Mouse (Mus musculus): ENCODE measurements around the gene Mydgf. TPM values are rescaled to one million over a fixed set of nuclear protein-coding genes. Genes with fewer than 3 reads are reported as not detected.

Mydgf gene
- total and polyA plus RNA-seq, 3 experiments: 61.1 to 101 (median 85.5) TPM

- Histone ChIP-seq H3K9me3 (replicated peaks; ENCODE audit: low read length) (no peaks in the 10 kb centered on the region), H3K36me3 (replicated peaks in 1 of 2; ENCODE audit: control insufficient read depth in 1 of 2, insufficient read depth in 1 of 2, low read length in 1 of 2) (no peaks in the 10 kb centered on the region), H3K4me3 (replicated peaks in 1 of 3; ENCODE audit: low read depth in 2 of 3, low read length in 2 of 3, poor library complexity in 1 of 3) (no peak overlapping the region), H3K4me1 (ENCODE audit: control insufficient read depth in 1 of 2, insufficient read depth in 2 of 2) (peaks cover 14 to 24% of the 10 kb centered on the region in 2 experiments), H3K27me3 (replicated peaks) (peaks cover 98% of the 10 kb centered on the region), H3K9ac (ENCODE audit: insufficient read depth, low read depth) (no peak overlapping the region), H3K79me2 (replicated peaks; ENCODE audit: control insufficient read depth, extremely low read depth, insufficient read depth, poor library complexity, severe bottlenecking) (no peaks in the 10 kb centered on the region), H3K27ac (ENCODE audit: insufficient read depth, low read depth) (no peak overlapping the region), H3K4me2 (ENCODE audit: insufficient read depth, low read depth, poor library complexity, severe bottlenecking) (no peak overlapping the region)
- DNase-seq (ENCODE audit: extremely low read depth): no peak
- dilution Hi-C loops (cut with MboI; ENCODE audit: extremely low pct_ligation_motif_present, extremely low pct_unique_long_range_greater_than_20kb, low sequenced_read_pairs): no loop called here
- no peak for TF ChIP-seq MYC (IDR thresholded peaks at IDR 0.05; ENCODE audit: low read depth, low read length)
- TF ChIP-seq MXI1 (IDR thresholded peaks at IDR 0.05; ENCODE audit: low read depth, low read length): no peak
- no peak for TF ChIP-seq RAD21 (IDR thresholded peaks at IDR 0.05; ENCODE audit: low read depth, low read length)
- no peak for TF ChIP-seq POLR2AphosphoS2 (IDR thresholded peaks at IDR 0.05; ENCODE audit: low read depth, low read length)
- TF ChIP-seq ZMIZ1 (IDR thresholded peaks at IDR 0.05; ENCODE audit: low read depth, low read length): no peak
- no peak for TF ChIP-seq HCFC1 (IDR thresholded peaks at IDR 0.05; ENCODE audit: low read depth, low read length)
- no peak for TF ChIP-seq NELFE (IDR thresholded peaks at IDR 0.05; ENCODE audit: low read depth, low read length)
- no peak for TF ChIP-seq CHD2 (IDR thresholded peaks at IDR 0.05; ENCODE audit: low read length)
- no peak for TF ChIP-seq SIN3A (IDR thresholded peaks at IDR 0.05; ENCODE audit: low read length)
- TF ChIP-seq MEF2A (IDR thresholded peaks at IDR 0.05; ENCODE audit: borderline replicate concordance, low read depth, low read length): no peak
- in situ Hi-C loops (cut with MboI; ENCODE audit: low pct_ligation_motif_present, low pct_unique_long_range_greater_than_20kb, low sequenced_read_pairs): no loop called here
Observed at GRCm38 (mm10) chr17:56153643-56154042, 30.1 kb downstream of the Mydgf start.

GRCm38 (mm10) chr17:56149897-56150296, 33.8 kb downstream of the Mydgf start:
- dilution Hi-C loops (cut with MboI; ENCODE audit: extremely low pct_ligation_motif_present, extremely low pct_unique_long_range_greater_than_20kb, low sequenced_read_pairs): no loop called here
- in situ Hi-C loops (cut with MboI; ENCODE audit: low pct_ligation_motif_present, low pct_unique_long_range_greater_than_20kb, low sequenced_read_pairs): no loop called here
- H3K4me2 ChIP-seq (ENCODE audit: insufficient read depth, low read depth, poor library complexity, severe bottlenecking): no peak overlapping the region
- H3K27ac ChIP-seq (ENCODE audit: insufficient read depth, low read depth): no peak overlapping the region
- TF ChIP-seq TCF12 (IDR thresholded peaks at IDR 0.05; ENCODE audit: low read depth, low read length): peak; percentile 53; the same call in 1 of the 2 replicates
- no peak for TF ChIP-seq NELFE (IDR thresholded peaks at IDR 0.05; ENCODE audit: low read depth, low read length)
- TF ChIP-seq BHLHE40 (IDR thresholded peaks at IDR 0.05; ENCODE audit: low read depth, low read length): peak; percentile 58
- no peak for TF ChIP-seq E2F4 (IDR thresholded peaks at IDR 0.05; ENCODE audit: insufficient replicate concordance, low read depth, low read length)
- DNase-seq (ENCODE audit: extremely low read depth): no peak
- peaks cover 28 to 56% of the 10 kb centered on the region in 2 experiments for H3K4me1 ChIP-seq (ENCODE audit: control insufficient read depth in 1 of 2, insufficient read depth in 2 of 2)
- peaks cover 95% of the 10 kb centered on the region for H3K27me3 ChIP-seq (replicated peaks)
- H3K79me2 ChIP-seq (replicated peaks; ENCODE audit: control insufficient read depth, extremely low read depth, insufficient read depth, poor library complexity, severe bottlenecking): no peaks in the 10 kb centered on the region
- no peaks in the 10 kb centered on the region for H3K36me3 ChIP-seq (replicated peaks in 1 of 2; ENCODE audit: control insufficient read depth in 1 of 2, insufficient read depth in 1 of 2, low read length in 1 of 2)
- H3K4me3 ChIP-seq (replicated peaks in 1 of 3; ENCODE audit: low read depth in 2 of 3, low read length in 2 of 3, poor library complexity in 1 of 3): no peak overlapping the region
- no peak overlapping the region for H3K9ac ChIP-seq (ENCODE audit: insufficient read depth, low read depth)
- no peaks in the 10 kb centered on the region for H3K9me3 ChIP-seq (replicated peaks; ENCODE audit: low read length)

Data from CH12.LX (cell line).